Mouse (Mus musculus) cerebellum, adult 2 months (tissue): Measurements from ENCODE around the gene Abca7. TPM values are rescaled to one million over a fixed set of nuclear protein-coding genes. Genes with fewer than 3 reads are reported as not detected.

Source experiments
- DNase-seq, 2 experiments: peaks; one replicate each; pipeline ENCODE4 v3.0.0; 2021
- H3K27ac ChIP-seq: fragments of 200-500 bp; 2 replicates; pipeline ENCODE4 v1.5.1; 2012; ENCODE audit warnings: low read length, control low read depth, inconsistent platforms; ENCODE audit not compliant: insufficient read depth
- H3K27me3 ChIP-seq: fragments of 200-500 bp; 2 replicates; pipeline ENCODE4 v1.6.1; 2012; ENCODE audit warnings: inconsistent platforms, mild to moderate bottlenecking, low read length, moderate library complexity; ENCODE audit not compliant: control insufficient read depth, insufficient read depth
- H3K4me1 ChIP-seq: fragments of 200-500 bp; 2 replicates; pipeline ENCODE4 v1.6.1; 2011; ENCODE audit warnings: low read length; ENCODE audit not compliant: control insufficient read depth, insufficient read depth
- H3K4me3 ChIP-seq: fragments of 200-500 bp; replicated peaks from 2 replicates; pipeline ENCODE3; 2011; ENCODE audit warnings: mild to moderate bottlenecking, low read depth, low read length, control low read depth; ENCODE audit not compliant: insufficient read depth
- CTCF ChIP-seq: fragments of 200-500 bp; IDR thresholded peaks from 2 replicates; pipeline ENCODE4 v1.5.1; 2011; ENCODE audit warnings: low read depth, mild to moderate bottlenecking, control low read depth, low read length, moderate library complexity, borderline replicate concordance; ENCODE audit not compliant: insufficient read depth
- POLR2A ChIP-seq: fragments of 200-500 bp; IDR thresholded peaks from 2 replicates; pipeline ENCODE4 v1.6.1; 2011; ENCODE audit warnings: low read length, control low read depth, borderline replicate concordance; ENCODE audit not compliant: insufficient read depth
- WGBS: fragments of 180-500 bp; shearing (Covaris S2); methylation state at CpG from one replicate; pipeline ENCODE4 v1.1.7; 2018; 5-methylcytosine and 5-hydroxymethylcytosine counted together
- polyA plus RNA-seq: library from polyadenylated mRNA; depleted of rRNA; stranded (reverse); fragments of >200 nt; gene quantifications from 2 replicates; pipeline ENCODE4 v1.2.3, GENCODE M21; 2012

The Abca7 gene
- polyA plus RNA-seq, 1 experiment: 31.1 TPM

DNA sequence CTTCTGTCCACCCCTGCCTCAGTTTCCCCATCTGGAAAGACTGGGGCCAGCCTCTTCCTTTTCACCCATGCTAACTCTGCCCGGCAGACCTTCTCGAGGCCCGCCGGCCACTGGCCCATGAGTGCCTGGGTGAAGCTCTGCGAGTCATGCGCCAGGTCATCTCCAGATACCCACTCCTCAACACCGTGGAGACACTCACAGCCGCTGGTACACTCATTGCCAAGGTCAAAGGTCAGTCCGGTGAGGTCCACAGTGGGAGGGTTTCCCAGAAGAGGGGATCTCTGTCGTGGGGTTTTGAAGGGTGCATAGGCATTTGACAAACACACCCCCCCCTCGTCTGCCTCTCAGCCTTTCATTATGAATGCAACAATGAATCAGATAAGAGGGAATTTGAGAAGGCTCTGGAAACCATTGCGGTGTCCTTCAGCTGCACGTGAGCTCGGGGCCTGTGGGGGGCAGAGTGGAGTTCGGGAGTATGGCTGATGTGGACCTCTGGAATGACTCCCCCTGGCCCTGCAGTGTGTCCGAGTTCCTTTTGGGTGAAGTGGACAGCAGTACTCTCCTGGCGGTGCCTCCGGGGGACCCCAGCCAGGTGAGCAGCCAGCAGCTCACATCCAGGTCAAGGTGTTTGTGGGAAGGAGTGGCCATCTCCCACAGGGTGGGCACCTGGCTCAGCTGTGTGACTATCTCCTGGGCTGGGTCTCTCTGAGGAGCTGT lies 24.5 kb downstream of the Abca7 start:
- WGBS: 81% methylated on average over 18 of the region's 18 CpGs
- no peak for TF ChIP-seq POLR2A
- no peak for TF ChIP-seq CTCF
- Histone ChIP-seq H3K4me1 (no peaks in the 10 kb centered on the region), H3K4me3 (no peak overlapping the region), H3K27me3 (no peaks in the 10 kb centered on the region), H3K27ac (no peak overlapping the region)
- DNase-seq: no peak

DNA sequence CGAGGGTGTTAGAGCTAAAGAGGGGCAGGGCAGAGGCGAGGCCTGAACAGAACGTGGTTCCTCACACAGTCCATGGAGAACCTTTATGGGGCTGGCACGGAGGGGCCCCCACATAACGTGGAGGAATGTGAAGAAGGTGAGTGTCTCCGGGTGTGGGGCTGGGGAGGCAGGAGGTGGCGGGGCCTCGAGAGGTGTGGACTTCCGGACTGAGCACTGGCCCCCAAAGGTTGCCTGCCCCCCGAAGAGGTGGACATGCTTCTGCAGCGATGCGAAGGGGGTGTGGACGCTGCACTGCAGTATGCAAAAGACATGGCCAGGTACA lies 25.0 kb downstream of the Abca7 start:
- Histone ChIP-seq H3K27me3 (no peaks in the 10 kb centered on the region), H3K4me3 (no peak overlapping the region), H3K27ac (no peak overlapping the region), H3K4me1 (no peaks in the 10 kb centered on the region)
- DNase-seq: no peak
- no peak for TF ChIP-seq POLR2A
- WGBS: 89% methylated on average over 13 of the region's 13 CpGs

DNA sequence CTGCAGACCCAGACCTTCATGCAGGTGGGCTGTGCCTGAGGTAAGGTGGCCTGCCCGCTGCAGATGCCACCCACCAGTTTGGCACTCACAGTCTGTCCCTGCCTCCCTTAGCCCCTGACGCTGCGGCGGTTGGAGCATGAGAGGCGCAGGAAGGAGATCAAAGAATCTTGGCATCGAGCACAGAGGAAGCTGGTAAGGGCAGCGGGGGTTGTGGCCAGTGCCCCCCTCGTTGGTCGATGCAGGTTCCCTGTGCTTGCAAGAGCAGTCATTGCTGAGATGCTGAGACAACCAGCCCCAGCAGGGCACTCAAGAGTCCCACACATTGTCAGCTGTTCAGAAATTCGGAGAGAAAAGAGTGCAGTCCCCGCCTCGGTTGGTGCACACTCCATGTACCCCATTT lies 25.9 kb downstream of the Abca7 start:
- TF ChIP-seq POLR2A (no peak), CTCF (no peak)
- WGBS: 42% methylated on average over 12 of the region's 12 CpGs
- H3K27me3 ChIP-seq: no peaks in the 10 kb centered on the region
- no peak overlapping the region for H3K4me3 ChIP-seq
- no peak overlapping the region for H3K27ac ChIP-seq
- no peaks in the 10 kb centered on the region for H3K4me1 ChIP-seq
- DNase-seq: no peak

DNA sequence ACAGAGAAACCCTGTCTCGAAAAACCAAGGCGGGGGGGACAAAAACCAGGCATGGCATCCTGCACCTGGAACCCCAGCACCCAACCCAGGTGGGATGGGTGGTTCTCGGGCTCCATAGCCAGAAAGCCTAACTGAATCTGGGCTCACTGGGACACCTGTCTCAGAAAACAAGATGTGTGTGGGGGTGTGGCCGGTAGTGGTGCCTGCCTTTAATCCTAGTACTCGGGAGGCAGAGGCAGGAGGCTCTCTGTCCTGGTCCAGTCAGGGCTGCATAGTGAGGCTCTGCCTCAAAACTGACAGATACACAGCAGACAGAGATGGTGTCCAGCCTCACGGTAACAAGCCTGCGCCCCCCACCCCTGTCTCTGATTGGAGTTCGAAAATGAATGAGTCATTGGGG lies 26.5 kb downstream of the Abca7 start:
- TF ChIP-seq POLR2A (no peak), CTCF (no peak)
- Histone ChIP-seq H3K27ac (no peak overlapping the region), H3K4me3 (no peak overlapping the region), H3K27me3 (no peaks in the 10 kb centered on the region), H3K4me1 (no peaks in the 10 kb centered on the region)
- 87% methylated on average over 8 of the region's 8 CpGs for WGBS
- no peak for DNase-seq

DNA sequence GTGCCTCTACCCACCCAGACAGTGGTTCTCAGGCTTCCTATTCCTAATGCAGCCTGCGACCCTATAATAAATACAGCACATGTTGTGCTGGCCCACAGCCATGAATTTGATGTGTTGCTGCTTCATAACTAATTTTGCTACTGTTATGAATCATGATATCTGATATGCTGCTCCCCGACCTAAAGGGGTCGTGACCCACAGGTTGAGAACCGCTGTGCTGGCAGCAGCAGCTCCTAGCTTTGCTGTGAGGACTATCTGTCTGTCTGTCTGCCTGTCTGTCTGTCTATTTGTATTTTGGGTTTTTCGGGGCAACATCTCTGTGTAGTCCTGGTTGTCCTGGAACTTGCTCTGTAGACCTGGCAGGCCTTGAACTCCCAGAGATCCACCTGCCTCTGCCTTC lies 27.5 kb downstream of the Abca7 start:
- no peak for DNase-seq
- H3K4me3 ChIP-seq: no peak overlapping the region
- no peak overlapping the region for H3K27ac ChIP-seq
- H3K27me3 ChIP-seq: no peaks in the 10 kb centered on the region
- no peak for TF ChIP-seq POLR2A
- TF ChIP-seq CTCF: no peak
- no peaks in the 10 kb centered on the region for H3K4me1 ChIP-seq
- 55% methylated on average over 5 of the region's 5 CpGs for WGBS

DNA sequence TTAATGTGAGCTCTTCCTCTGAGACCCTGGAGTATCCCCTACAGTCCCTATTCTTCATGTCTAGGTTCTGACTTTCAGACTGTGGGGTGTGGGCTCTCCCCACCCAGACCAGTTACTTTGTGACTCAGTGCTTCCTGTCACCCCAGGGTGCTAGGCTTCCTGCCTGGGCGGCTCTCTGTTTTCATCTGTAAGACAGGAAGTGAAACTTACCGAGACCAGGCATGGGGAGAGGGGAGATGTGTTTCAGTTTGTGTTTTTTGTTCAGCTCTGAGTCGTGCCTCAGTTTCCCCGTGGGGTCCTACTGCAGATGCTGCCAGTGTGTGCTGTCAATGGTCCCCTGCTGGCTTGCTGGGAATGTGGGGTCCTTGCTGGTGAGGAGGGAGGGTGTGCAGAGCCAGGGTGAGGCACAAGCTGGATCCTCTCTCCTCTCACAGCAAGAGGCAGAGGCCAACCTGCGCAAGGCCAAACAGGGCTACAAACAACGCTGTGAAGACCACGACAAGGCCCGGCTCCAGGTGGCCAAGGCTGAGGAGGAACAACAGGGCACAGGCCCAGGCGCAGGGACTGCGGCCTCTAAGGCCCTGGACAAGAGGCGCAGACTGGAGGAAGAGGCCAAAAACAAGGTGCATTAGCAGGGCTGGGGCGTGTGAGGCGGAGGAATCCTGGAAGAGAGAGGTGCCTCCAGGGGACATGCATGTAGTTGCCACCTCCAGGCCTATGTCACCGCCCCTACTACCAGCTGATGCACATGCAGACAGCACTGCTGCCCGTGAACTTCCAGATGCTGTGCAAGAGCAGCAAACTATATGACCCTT lies 28.1 kb downstream of the Abca7 start:
- Histone ChIP-seq H3K27me3 (no peaks in the 10 kb centered on the region), H3K4me3 (no peak overlapping the region), H3K27ac (no peak overlapping the region), H3K4me1 (no peaks in the 10 kb centered on the region)
- TF ChIP-seq POLR2A: no peak
- no peak for TF ChIP-seq CTCF
- 71% methylated on average over 15 of the region's 15 CpGs for WGBS
- DNase-seq: no peak

DNA sequence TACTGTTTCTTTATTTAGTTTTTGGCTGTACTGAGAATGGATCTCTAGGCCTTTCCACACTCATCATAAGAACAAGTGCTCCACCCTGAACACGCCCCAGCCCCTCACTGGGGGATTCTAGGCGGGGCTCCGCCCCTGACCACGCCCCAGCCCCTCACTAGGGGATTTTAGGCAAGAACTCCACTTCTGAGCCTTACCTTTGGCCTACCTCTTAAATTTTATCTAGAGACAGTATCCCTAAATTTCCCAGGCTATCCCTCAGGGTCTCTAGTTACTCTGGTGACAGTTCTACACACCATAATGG lies 28.7 kb downstream of the Abca7 start:
- 47% methylated on average over 4 of the region's 4 CpGs for WGBS
- Histone ChIP-seq H3K27me3 (no peaks in the 10 kb centered on the region), H3K4me3 (no peak overlapping the region), H3K4me1 (no peaks in the 10 kb centered on the region), H3K27ac (no peak overlapping the region)
- TF ChIP-seq CTCF (no peak), POLR2A (no peak)
- no peak for DNase-seq

DNA sequence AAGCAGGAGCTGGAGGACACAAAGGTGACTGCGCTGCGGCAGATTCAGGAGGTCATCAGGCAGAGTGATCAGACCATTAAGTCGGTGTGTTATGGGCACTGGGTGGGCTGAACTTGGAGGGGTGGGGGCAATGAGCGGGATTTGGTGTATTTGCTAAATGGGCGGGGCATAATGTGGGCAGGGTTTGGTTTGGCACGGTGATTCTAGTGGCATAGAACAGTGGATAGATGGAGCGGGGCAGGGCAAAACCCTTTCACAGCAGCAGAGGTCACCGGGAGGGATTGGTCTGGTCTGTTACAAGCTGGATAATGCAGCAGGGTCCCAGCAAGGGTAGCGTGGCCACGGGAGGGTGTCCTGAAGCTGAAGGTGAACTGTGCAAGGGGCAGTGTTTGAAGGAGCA lies 29.2 kb downstream of the Abca7 start:
- TF ChIP-seq POLR2A: no peak

More for the DNA sequence above, 29.2 kb downstream of the Abca7 start:
- no peak for DNase-seq
- Histone ChIP-seq H3K27ac (no peak overlapping the region), H3K27me3 (no peaks in the 10 kb centered on the region), H3K4me3 (no peak overlapping the region), H3K4me1 (no peaks in the 10 kb centered on the region)
- WGBS: 75% methylated on average over 10 of the region's 10 CpGs
